Mouse (Mus musculus): ENCODE results near the gene Fam209. TPM values are rescaled to one million over a fixed set of nuclear protein-coding genes. Genes with fewer than 3 reads are reported as not detected.

Gene Fam209
- polyA plus RNA-seq (2015; fragmentation: Nextera tagmentation; extraction: Ambion mirVana) = 0.20 TPM in 1 of 2 replicates, not detected in the other

GRCm38 (mm10) chr2:172472318-172472717 lies at the start of gene Fam209:
Gene Fam209 (plus strand): TSS chr2:172472520.
- H3K27ac ChIP-seq = no peak within 1 kb of the TSS
- H3K27me3 ChIP-seq (ENCODE audit: insufficient read depth, low read length) = no peaks in the 10 kb centered on the region
- 93% methylated on average over 11 of the region's 11 CpGs for WGBS
- peaks cover 18% of the 10 kb centered on the region for H3K36me3 ChIP-seq (ENCODE audit: insufficient read depth, low read length)
- ATAC-seq (replicated peaks; ENCODE audit: low FRiP score, low read depth) = no peak
- no peak within 1 kb of the TSS for H3K9ac ChIP-seq (ENCODE audit: low read depth, low read length)
- no peaks in the 10 kb centered on the region for H3K9me3 ChIP-seq (replicated peaks; ENCODE audit: low read length)
- H3K4me2 ChIP-seq (ENCODE audit: low read length) = no peak within 1 kb of the TSS
- no peak for DNase-seq (ENCODE audit: low spot score)
- no peak within 1 kb of the TSS for H3K4me3 ChIP-seq (replicated peaks; ENCODE audit: low read depth, low read length)
- no peaks in the 10 kb centered on the region; the same call in 1 of the 2 replicates for H3K4me1 ChIP-seq (replicated peaks; ENCODE audit: insufficient read depth, low read length)
- no peak for TF ChIP-seq CTCF (IDR thresholded peaks at IDR 0.05; ENCODE audit: low read depth)

GRCm38 (mm10) chr2:172430609-172431008 lies 41.7 kb upstream of the Fam209 start:
- no peaks in the 10 kb centered on the region for H3K36me3 ChIP-seq (ENCODE audit: insufficient read depth, low read length)
- H3K4me1 ChIP-seq (replicated peaks; ENCODE audit: insufficient read depth, low read length) = no peaks in the 10 kb centered on the region
- H3K9me3 ChIP-seq (replicated peaks; ENCODE audit: low read length) = no peaks in the 10 kb centered on the region
- H3K27me3 ChIP-seq (ENCODE audit: insufficient read depth, low read length) = no peaks in the 10 kb centered on the region
- WGBS = 68% methylated on average over 1 of the region's 1 CpGs
- ATAC-seq (replicated peaks; ENCODE audit: low FRiP score, low read depth) = no peak
- no peak overlapping the region for H3K4me3 ChIP-seq (replicated peaks; ENCODE audit: low read depth, low read length)
- H3K4me2 ChIP-seq (ENCODE audit: low read length) = no peak overlapping the region
- no peak overlapping the region for H3K27ac ChIP-seq
- no peak for TF ChIP-seq CTCF (IDR thresholded peaks at IDR 0.05; ENCODE audit: low read depth)
- no peak overlapping the region for H3K9ac ChIP-seq (ENCODE audit: low read depth, low read length)
- peak; percentile 59 for DNase-seq (ENCODE audit: low spot score)

DNA sequence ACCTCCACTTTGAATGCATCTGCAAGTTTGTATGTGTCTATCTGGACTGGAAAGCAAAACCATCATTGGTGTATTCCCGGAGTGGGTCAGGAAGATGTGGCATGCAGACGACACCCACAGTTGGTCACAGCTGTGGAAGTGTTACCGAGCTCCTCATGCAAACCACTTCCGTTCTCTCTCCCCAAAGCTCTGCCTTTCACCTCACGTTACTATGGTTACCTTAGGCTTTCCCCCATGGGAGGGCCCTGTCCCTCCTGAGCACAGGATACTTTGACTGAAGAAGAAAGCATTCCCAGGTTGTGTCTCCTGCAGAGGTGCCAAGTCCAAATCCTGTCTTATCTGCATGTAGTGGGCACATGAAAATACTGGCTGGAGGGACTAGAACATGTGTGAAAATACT lies 38.6 kb upstream of the Fam209 start:
- DNase-seq (ENCODE audit: low spot score) (no peak), ATAC-seq (replicated peaks; ENCODE audit: low FRiP score, low read depth) (no peak)
- TF ChIP-seq CTCF (IDR thresholded peaks at IDR 0.05; ENCODE audit: low read depth) = no peak
- Histone ChIP-seq H3K27ac (no peak overlapping the region), H3K36me3 (ENCODE audit: insufficient read depth, low read length) (no peaks in the 10 kb centered on the region), H3K4me3 (replicated peaks; ENCODE audit: low read depth, low read length) (no peak overlapping the region), H3K4me1 (replicated peaks; ENCODE audit: insufficient read depth, low read length) (no peaks in the 10 kb centered on the region), H3K27me3 (ENCODE audit: insufficient read depth, low read length) (no peaks in the 10 kb centered on the region), H3K9ac (ENCODE audit: low read depth, low read length) (no peak overlapping the region), H3K9me3 (replicated peaks; ENCODE audit: low read length) (no peaks in the 10 kb centered on the region), H3K4me2 (ENCODE audit: low read length) (no peak overlapping the region)
- 43% methylated on average over 5 of the region's 5 CpGs for WGBS

GRCm38 (mm10) chr2:172437371-172437952 lies 34.9 kb upstream of the Fam209 start:
- DNase-seq (ENCODE audit: low spot score) = no peak

DNA sequence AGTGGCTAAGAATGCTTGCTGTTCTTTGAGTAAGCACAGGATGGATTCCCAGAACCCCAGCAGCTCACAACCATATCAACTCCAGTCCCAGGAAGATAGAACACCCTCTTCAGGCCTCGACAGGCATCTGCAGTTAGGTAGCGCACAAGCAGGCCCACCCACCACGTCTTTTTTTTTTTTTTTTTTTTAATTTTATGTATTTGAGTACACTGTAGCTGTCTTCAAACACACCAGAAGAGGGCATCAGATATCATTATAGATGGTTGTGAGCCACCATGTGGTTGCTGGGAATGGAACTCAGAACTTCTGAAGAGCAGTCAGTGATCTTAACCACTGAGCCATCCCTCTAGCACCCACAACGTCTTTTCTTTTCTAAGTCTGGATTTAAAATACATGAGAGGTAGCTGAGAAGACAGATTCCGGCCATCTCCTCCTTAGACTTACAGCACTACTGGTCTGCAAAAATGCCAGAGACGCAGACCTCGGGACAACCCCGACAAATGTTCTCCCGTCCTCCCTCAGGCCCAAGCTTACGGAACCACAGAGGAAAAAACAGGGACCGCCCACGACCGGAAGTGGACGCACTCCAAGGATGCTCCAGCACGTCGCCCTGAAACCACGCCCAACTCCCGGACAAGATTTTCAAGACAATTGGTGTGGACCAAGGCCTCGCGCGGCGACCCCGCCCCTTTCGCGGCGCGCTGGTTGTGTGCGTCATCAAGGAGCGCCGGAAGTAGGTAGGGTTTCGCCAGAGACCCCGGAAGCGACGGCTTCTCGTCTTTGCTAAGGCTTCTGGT lies 32.3 kb upstream of the Fam209 start, which contains the start of gene Rtf2:
Rtf2 (plus strand) TSS at position 714 of the 797 bp plus-strand sequence.
- Histone ChIP-seq H3K27me3 (ENCODE audit: insufficient read depth, low read length) (no peaks in the 10 kb centered on the region), H3K27ac (peak within 1 kb of the TSS; percentile 65; the same call in 1 of the 2 replicates), H3K36me3 (ENCODE audit: insufficient read depth, low read length) (no peaks in the 10 kb centered on the region), H3K4me3 (replicated peaks; ENCODE audit: low read depth, low read length) (peak within 1 kb of the TSS; percentile 78), H3K4me1 (replicated peaks; ENCODE audit: insufficient read depth, low read length) (peaks cover 16% of the 10 kb centered on the region), H3K4me2 (ENCODE audit: low read length) (peak within 1 kb of the TSS; percentile 85), H3K9me3 (replicated peaks; ENCODE audit: low read length) (no peaks in the 10 kb centered on the region), H3K9ac (ENCODE audit: low read depth, low read length) (peak within 1 kb of the TSS; percentile 69)
- DNase-seq (ENCODE audit: low spot score) = peak; percentile 99
- peak; percentile 97 for ATAC-seq (replicated peaks; ENCODE audit: low FRiP score, low read depth)
- 2% methylated on average over 35 of the region's 35 CpGs for WGBS
- TF ChIP-seq CTCF (IDR thresholded peaks at IDR 0.05; ENCODE audit: low read depth) = no peak

More at GRCm38 (mm10) chr2:172437371-172437952, 34.9 kb upstream of the Fam209 start:
- peaks cover 16% of the 10 kb centered on the region for H3K4me1 ChIP-seq (replicated peaks; ENCODE audit: insufficient read depth, low read length)
- no peak for TF ChIP-seq CTCF (IDR thresholded peaks at IDR 0.05; ENCODE audit: low read depth)
- 63% methylated on average over 16 of the region's 16 CpGs for WGBS
- no peak overlapping the region for H3K9ac ChIP-seq (ENCODE audit: low read depth, low read length)
- H3K27me3 ChIP-seq (ENCODE audit: insufficient read depth, low read length) = no peaks in the 10 kb centered on the region
- ATAC-seq (replicated peaks; ENCODE audit: low FRiP score, low read depth) = no peak
- H3K9me3 ChIP-seq (replicated peaks; ENCODE audit: low read length) = no peaks in the 10 kb centered on the region
- H3K36me3 ChIP-seq (ENCODE audit: insufficient read depth, low read length) = no peaks in the 10 kb centered on the region
- no peak overlapping the region for H3K4me3 ChIP-seq (replicated peaks; ENCODE audit: low read depth, low read length)
- no peak overlapping the region for H3K4me2 ChIP-seq (ENCODE audit: low read length)
- H3K27ac ChIP-seq = no peak overlapping the region

- Histone ChIP-seq H3K4me2 (ENCODE audit: low read length) (peak overlapping the region; percentile 85), H3K27me3 (ENCODE audit: insufficient read depth, low read length) (no peaks in the 10 kb centered on the region), H3K36me3 (ENCODE audit: insufficient read depth, low read length) (0 out of 2 replicates have a peak, but pooled peaks cover 1% of the 10 kb centered on the region), H3K4me3 (replicated peaks; ENCODE audit: low read depth, low read length) (peak overlapping the region; percentile 78), H3K9ac (ENCODE audit: low read depth, low read length) (peak overlapping the region; percentile 69), H3K9me3 (replicated peaks; ENCODE audit: low read length) (no peaks in the 10 kb centered on the region), H3K4me1 (replicated peaks; ENCODE audit: insufficient read depth, low read length) (peaks cover 16% of the 10 kb centered on the region), H3K27ac (peak overlapping the region; percentile 1; the same call in 1 of the 2 replicates)
- DNase-seq (ENCODE audit: low spot score) (no peak), ATAC-seq (replicated peaks; ENCODE audit: low FRiP score, low read depth) (peak; percentile 62)
- no peak for TF ChIP-seq CTCF (IDR thresholded peaks at IDR 0.05; ENCODE audit: low read depth)
- under 1% methylated on average over 21 of the region's 21 CpGs for WGBS
Measured at GRCm38 (mm10) chr2:172440640-172441005, 31.7 kb upstream of the Fam209 start.
